Mouse (Mus musculus) left cerebral cortex, adult 9 months (tissue): ENCODE measurements around the gene Heyl.
"Not testable (repeated sequence)": the region's sequence is repeated elsewhere in the genome, so short reads cannot be mapped to it uniquely, and the experiment has no call there.

Source experiments
- DNase-seq, 2 experiments: peaks; one replicate each; pipeline ENCODE4 v3.0.0; 2022; ENCODE audit warnings: low spot score in 2 of 2

Heyl gene

DNA sequence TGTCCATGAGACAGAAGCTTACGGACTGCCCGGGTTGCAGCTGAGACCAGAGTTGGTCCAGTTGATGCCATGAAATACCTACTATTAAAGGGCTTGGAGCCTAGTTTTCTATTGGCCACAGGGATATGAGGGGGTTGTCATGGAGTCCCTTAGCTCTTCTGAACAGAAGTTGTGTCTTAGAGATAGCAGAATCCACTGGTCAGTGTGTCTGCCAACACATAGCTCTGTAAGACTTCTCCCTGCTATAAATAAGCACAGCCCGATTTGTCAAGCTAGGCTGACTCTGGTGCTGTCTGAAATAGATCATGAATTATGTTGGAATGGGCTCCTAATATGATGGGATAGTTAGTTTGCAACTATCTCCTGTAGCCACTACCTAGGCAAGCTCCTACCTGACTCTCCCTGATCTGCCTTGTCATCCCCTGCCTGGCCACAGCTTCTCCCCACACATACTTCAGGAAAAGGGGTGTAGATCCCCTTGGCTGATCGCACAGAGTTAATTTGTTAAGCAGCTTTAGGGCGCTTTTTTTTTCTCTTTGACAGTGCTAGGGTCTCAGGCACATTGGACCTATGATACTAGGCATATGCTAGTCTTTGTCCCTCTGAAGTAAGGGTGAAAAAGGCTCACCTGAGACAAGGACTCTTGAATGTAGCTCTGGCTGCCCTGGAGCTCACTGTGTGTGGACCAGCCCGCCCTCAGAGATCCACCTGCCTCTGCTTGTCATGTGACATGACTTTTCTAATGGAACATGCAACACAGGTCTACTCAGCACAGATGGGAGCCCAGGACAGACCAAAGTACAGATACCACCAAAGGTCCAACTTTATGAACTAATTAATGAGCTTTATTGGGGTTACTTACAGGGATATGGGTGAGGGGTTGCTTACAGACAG lies 51.6 kb downstream of the Heyl start:
- no peak for DNase-seq

DNA sequence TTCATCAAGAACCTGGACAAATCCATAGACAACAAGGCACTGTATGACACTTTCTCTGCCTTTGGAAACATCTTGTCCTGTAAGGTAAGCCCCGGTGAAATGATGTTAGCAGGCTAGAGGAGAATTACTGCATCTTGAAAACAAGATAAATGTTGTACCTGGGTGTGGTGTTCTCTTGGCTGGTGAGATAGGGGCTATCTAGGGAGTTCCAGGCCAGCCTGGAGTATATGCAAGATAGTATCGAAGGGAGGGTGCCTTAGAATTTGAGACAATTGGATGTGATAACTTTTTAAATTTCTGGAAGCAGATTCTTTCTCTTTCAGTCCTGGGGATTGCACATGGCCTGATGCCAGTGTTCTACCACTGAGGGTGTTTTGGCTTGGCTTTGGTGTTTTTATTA lies 53.4 kb downstream of the Heyl start:
- DNase-seq: no peak

DNA sequence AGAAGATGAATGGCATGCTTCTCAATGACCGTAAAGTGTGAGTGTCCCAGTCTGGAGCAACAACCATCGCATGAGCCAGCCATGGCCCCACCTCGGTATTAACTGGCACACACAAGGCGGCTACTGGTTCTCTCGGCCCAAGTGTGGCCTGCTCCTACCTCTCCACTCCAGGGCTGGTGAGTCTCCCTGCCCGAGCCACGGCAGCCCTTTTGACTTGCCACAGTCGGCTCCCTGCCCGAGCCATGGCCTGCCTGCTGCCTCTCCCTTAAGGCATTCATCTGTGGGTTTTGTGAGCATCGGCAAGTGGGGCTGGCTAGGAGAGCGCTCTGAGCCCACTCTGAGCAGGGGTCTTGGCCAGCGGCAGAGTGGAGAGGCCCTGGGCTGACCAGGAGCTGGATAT lies 55.7 kb downstream of the Heyl start:
- DNase-seq: no peak

DNA sequence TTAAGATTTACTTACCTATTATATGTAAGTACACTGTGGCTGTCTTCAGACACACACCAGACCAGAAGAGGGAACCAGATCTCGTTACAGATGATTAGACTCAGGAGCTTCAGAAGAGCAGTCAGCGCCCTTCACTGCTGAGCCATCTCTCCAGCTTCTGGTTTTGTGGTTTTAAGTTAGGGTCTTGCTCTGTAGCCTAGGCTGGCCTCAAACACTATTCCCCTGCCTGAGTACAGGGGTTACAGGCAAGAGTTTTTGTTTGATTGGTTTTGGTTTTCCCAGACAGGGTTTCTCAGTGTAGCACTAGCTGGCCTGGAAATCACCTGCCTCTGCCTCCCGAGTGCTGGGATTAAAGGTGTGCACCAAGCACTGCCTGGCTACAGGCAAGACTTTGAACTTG lies 59.0 kb downstream of the Heyl start:
- DNase-seq: no peak

DNA sequence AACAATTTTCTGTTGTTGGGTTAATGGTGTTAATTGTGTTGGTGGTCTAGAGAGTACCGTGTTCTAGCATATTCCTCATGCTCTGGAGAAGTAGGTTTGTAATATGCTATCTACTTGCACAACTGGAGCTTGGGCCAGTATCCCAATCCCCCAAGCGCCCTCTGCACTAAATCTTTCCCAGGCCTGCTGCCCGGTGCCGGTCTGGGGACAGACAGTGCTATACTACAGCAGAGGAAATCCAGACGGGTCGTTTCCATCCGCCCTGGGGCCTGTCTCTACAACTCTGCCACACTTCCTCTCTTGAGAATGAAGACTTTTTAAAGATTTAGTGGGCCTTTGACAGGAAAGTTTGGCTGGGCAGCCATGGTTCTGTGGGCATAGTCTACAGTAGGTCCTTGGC lies 59.6 kb downstream of the Heyl start:
- no peak for DNase-seq

DNA sequence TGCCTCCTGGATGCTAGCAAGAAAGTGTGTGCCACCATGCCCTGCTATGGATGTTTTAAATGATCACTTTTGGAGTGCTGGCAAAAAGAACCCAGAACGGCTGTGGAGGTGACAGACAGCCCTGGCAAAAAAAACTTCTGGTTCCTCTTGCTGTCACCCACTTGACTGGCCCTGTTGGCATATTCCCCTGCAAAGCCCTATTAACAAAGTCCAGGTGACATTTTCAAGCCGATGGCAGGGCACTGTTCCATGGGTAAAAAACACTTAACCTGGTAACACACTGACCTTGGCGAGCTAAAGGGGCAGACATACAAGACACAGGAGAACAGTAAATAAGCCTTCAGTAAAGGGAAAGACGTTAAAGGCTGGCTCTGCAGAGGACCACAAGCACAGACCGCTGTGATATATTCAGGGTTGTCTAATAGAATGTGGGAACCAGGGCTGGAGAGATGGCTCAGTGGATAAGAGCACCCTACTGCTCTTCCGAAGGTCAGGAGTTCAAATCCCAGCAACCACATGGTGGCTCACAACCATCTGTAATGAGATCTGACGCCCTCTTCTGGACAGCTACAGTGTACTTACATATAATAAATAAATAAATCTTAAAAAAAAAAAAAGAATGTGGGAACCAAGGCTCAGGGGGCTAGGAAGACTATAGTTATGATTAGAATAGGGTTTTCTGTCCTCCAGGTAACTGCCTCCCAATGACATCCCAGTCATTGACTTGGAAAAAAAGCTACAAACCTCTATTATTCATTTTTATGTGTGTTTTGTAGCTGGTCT lies 60.5 kb downstream of the Heyl start:
- DNase-seq: no peak

DNA sequence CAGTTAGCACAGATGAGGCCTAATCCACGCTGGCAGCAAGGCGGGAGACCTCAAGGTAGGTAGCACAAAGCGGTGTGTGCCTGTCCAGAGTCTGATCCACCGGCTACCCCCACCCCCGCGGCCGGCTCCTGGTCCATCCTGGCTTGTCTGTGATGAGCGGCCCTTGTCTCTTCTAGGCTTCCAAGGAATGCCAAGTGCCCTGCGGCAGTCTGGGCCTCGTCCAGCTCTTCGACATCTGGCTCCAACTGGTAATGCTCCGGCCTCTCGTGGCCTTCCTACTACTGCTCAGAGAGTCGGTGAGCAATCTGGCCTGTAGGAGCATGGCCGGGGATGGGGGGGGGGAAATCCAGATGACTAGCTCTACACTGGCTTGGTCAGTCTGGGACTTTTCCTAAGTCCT lies 61.7 kb downstream of the Heyl start:
- not testable (repeated sequence) for DNase-seq

DNA sequence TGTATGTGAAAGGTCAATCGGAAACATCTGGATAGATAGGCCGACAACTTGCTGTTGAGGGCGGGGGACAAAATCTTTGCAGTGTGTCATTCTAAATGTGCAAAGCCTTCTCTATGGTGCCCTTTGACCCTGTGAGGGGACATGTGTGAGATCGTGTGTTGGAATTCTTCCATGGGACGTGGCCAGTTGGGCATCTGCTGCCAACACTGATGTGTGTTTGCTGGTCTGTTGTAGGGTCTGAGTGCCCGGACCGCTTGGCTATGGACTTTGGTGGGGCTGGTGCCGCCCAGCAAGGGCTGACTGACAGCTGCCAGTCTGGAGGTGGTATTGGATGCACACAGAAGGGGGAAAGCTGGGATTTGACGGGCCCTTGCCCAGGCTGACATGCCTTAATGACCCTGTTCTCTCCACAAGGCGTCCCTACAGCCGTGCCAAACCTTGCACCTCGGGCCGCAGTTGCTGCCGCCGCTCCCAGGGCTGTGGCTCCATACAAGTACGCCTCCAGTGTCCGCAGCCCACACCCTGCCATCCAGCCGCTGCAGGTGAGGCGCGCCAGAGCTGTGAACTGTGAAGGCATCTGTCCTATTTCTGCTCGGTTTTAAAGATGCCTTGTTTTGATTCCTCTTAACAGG lies 62.3 kb downstream of the Heyl start:
- DNase-seq: no peak

DNA sequence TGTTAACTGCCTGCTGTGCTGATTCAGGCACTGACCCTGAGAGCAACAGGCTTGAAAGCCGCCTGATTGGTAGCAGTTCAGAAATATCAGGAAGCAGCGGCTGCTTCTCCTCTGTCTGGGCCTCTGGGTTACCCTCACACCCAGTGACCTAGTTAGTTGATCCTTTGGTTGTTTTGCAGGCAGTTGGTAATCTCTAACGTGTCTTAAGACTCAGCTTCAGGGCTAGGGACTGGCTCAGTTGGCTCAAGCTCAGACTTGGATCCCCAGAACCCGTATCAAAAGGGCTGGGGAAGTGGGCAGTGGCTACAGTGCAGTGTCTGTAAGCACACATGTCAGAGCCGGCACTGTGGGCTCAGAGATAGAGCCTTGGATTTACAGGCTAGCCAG lies 62.8 kb downstream of the Heyl start:
- no peak for DNase-seq

DNA sequence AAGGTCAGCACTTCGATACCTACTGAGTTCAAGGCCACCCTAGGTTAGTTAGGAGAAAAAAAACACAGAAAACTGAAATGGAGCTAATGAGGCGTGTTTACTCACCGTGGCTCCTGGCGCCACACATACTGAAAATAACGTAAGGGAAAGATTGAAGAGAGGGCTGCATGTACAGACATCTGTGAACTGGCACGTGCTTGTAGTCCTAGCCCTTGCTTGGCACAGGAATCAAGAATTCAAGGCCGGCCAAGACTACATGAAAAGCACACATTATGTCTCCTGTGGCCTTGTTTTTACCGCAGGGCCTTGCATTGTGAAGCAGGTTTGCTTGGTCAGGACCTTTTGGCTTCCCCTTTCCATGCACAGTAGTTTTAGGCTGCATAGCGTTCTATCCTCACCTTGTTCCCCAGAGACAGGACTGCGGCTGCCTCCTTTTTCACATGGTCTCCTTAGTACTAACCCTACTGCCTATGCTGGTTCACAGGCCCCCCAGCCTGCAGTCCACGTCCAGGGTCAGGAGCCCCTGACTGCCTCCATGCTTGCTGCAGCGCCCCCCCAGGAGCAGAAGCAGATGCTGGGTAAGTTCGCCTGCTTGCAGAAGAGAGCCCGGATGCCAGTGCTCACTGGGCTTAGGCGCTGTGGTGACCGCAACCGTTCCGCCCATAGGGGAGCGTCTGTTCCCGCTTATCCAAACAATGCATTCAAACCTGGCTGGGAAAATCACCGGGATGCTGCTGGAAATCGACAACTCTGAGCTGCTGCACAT lies 64.0 kb downstream of the Heyl start:
- DNase-seq: no peak

DNA sequence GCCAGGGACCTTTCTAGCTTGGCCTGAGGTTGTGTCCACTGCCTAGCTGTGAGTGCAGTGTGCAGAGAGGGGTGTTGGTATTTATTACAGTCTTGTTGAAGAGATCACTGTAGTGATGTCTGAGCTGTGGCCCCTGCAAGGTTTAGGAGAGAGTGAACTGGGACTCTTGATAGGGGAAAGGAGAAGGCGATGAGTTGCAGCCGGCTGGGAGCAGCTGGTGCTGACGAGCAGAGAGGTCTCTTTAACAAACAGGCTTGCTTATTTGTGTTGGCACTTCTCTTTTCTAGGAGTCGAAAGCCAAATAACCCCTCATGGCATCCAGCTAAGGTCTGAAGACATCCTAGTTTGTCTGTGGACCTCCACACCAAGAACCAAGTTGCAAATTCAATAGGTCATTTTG lies 64.9 kb downstream of the Heyl start:
- no peak for DNase-seq

DNA sequence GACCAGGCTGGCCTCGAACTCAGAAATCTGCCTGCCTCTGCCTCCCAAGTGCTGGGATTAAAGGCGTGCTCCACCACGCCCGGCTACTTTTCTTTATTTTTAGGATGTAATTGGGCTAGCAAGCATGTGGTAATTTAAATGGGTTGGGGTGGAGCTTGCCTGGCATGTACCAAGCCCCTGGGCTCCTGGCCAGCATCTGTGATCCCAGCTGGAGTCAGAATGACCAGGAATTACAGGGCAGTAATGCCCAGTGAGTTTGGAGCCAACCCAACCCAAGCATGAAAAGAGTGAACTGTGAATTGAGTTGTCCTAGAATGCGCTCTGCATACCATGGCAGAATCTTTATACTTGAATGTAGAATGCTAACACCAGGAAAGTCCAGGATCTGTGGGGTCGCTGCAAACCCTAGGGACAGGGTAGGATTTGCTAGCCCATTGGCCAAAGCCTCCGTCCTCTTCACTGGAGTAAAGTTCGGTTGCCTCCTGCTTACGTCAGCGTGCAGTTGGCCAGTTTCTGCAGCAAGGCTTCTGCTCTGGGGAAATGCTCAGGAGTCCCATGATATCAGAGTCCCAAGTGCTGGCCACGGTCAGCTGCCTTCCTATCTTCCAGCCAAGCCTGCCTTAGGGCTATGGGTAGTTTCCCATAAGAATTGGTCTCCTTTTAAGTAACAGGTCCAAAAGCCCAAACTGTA lies 65.8 kb downstream of the Heyl start:
- DNase-seq: no peak
